Mouse (Mus musculus) ES-E14 (cell line): ENCODE results near the gene Il13.

Source experiments
- CHD2 ChIP-seq: IDR thresholded peaks from 2 replicates; pipeline ENCODE4 v1.6.1; 2014; ENCODE audit warnings: mild to moderate bottlenecking, low read depth, low read length, inconsistent platforms
- HCFC1 ChIP-seq: IDR thresholded peaks from 2 replicates; pipeline ENCODE4 v1.6.1; 2012; ENCODE audit warnings: low read length, inconsistent platforms, borderline replicate concordance; ENCODE audit not compliant: insufficient read depth
- MAFK ChIP-seq: IDR thresholded peaks from 2 replicates; pipeline ENCODE4 v1.6.1; 2014; ENCODE audit warnings: mild to moderate bottlenecking, low read depth, low read length, inconsistent platforms; ENCODE audit not compliant: insufficient read depth
- ZC3H11A ChIP-seq: IDR thresholded peaks from 2 replicates; pipeline ENCODE4 v1.6.1; 2012; ENCODE audit warnings: low read depth, mild to moderate bottlenecking, inconsistent platforms, low read length, borderline replicate concordance
- ZNF384 ChIP-seq: IDR thresholded peaks from 2 replicates; pipeline ENCODE4 v1.6.1; 2012; ENCODE audit warnings: low read depth, low read length, inconsistent platforms

GRCm38 (mm10) chr11:53633644-53634043, 858 bp downstream of the Il13 start:
- no peak for TF ChIP-seq CHD2
- no peak for TF ChIP-seq ZC3H11A
- TF ChIP-seq MAFK, result no peak
- no peak for TF ChIP-seq HCFC1
- TF ChIP-seq ZNF384, result no peak
